Mouse (Mus musculus) embryo, embryonic 11.5 days (tissue): ENCODE data around the gene Ceacam15.
"Not testable (repeated sequence)": the region's sequence is repeated elsewhere in the genome, so short reads cannot be mapped to it uniquely, and the experiment has no call there.

Experiments used
- DNase-seq: peaks from one replicate; pipeline ENCODE4 v3.0.0-alpha.2; 2012; ENCODE audit warnings: low read depth, low spot score

The Ceacam15 gene

DNA sequence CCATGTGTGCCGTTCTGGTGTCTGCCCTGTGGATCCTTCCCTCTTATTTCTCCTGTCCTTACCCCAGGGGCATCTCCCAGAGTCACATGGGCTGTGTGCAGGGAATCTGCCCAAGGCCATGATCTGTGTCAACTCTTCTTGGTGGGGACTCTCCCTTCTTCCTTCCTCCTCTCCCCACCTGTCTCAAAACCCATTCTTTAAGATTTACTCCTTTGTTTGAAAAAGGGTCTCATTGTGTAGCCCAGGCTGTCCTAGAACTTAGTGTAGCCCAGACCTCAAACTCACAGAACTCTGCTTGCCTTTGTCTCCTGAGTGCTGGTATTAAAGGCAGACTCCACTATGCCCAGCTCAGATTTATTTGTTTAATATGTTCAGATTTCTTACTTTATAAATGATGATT lies at the start of gene Ceacam15:
Gene Ceacam15 (minus strand): TSS at position 101 of the 400 bp plus-strand sequence.
- no peak for DNase-seq

- not testable (repeated sequence) for DNase-seq
These were observed 47.0 kb upstream of the Ceacam15 start for GRCm38 (mm10) chr7:16722490-16722889.

DNA sequence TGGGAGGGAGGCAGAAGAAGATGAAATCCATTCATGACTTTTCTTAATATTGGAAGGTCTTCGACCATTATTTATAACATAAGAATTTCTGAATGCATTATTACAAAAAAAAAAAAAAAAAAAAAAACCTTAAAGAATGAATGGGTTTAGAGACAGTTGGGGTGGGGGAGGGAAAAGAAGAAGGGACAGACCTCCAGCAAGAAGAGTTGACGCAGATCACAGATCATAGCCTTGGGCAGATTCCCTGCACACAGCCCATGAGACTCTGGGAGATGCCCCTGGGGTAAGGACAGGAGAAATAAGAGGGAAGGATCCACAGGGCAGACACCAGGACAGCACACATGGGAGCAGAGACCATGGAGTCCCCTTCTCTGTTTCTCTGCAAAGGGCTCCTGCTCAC lies 46.1 kb upstream of the Ceacam15 start, which contains the start of gene Ceacam9:
Gene Ceacam9 (plus strand): TSS at position 301 of the 400 bp plus-strand sequence.
- DNase-seq, result no peak

- not testable (repeated sequence) for DNase-seq
These were observed 41.1 kb upstream of the Ceacam15 start for GRCm38 (mm10) chr7:16716456-16717152.

- DNase-seq, result no peak
These were observed 37.3 kb upstream of the Ceacam15 start for GRCm38 (mm10) chr7:16712633-16713415.

DNA sequence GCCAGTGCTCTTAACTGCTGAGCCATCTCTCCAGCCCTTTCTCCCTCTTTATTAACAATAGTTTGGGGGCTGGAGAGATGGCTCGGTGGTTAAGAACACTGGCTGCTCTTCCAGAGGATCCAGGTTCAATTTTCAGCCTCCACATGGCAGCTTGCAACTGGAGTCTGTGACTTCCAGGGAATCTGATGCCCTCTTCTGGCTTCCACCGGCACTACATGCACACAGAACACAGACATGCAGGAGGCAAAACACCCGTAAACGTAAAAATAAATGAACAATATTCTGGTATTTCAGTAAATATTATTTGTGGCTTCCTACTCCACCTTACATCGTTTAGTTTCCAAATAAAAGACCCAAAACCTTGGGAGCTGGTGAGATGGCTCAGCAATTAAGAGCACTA lies 35.1 kb upstream of the Ceacam15 start:
- no peak for DNase-seq

DNA sequence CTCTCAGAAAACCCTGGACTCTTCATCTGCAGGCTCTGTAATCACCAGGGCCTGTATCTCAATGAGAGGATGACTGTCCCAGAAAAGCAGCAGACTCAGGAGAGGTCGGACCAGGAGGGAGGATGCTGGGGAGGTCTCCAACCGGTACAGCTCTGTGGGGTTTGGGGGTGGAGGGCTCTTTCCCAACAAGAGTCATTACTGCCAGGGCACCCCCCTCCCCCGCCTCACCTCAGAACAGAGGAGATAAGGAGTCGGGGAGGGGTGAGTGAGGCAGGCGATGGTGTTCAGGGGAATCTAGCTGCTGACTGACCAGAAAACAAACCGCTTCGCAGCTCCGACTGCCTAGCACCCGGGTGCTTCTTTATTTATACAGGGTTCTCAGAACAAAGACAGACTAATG lies 32.7 kb upstream of the Ceacam15 start:
- DNase-seq, result no peak

- no peak for DNase-seq
These were observed 30.9 kb upstream of the Ceacam15 start for GRCm38 (mm10) chr7:16706385-16706784.

DNA sequence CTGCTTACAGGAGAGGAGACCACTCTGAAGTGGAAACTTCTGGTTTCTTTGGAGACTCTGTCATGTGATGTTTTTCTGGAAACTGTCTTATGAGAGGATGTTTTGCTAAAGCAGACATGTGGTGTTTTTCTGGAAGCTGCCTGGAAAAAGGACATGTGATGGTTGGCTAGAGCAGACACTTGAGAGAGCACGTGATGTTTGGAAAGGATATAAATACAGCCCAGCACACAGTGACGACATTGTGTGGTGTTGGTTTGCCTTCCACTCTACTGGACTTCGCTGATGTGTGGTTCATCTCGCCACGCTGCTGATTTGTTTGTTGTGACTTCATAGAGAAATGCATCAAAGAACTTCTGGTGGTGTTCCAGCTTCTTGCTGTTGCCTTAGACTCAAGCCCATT lies 25.1 kb upstream of the Ceacam15 start:
- no peak for DNase-seq

DNA sequence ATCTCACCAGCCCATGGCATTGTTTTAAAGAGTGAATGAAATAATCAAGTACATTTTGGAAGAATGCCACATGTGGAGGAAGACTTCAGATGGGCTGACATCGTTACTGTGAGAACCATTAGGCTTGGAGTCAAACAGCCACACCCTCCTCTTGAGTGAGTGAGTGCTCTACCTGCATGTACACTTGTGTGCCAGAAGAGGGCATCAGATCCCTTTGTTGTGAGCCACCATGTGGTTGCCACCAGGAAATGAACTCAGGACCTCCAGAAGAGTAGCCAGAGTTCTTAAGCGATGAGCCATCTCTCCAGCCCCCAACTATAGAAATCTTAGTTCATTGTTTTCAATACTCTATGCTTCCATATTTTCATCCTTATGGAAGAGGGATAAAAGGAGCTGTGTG lies 23.5 kb upstream of the Ceacam15 start:
- DNase-seq, result no peak

- no peak for DNase-seq
These were observed 19.5 kb upstream of the Ceacam15 start for GRCm38 (mm10) chr7:16695025-16695424.

DNA sequence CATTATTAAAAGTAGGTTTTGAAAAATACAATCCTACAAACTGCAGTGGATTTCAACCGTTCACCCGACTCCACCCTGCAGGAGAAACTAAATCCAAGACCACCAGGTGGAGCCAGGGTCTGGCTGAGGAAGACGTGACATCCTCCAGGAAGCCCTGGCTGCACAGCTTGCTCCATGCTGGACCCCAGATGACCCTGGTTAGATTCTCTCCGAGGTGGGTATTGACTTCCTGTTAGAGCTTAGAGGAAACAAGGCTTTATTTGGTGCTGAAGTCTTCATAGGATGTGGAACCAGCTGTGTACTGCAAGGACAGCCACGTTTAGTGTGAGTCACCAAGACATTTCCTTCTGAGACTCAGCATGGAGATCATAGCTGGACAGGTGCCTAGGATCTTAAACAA lies 13.7 kb upstream of the Ceacam15 start:
- no peak for DNase-seq

GRCm38 (mm10) chr7:16680194-16680593 lies 4.7 kb upstream of the Ceacam15 start:
- DNase-seq, result not testable (repeated sequence)

- not testable (repeated sequence) for DNase-seq
These were observed 806 bp downstream of the Ceacam15 start for GRCm38 (mm10) chr7:16674699-16675098.

- no peak for DNase-seq
These were observed 1.7 kb downstream of the Ceacam15 start for GRCm38 (mm10) chr7:16673823-16674222.

DNA sequence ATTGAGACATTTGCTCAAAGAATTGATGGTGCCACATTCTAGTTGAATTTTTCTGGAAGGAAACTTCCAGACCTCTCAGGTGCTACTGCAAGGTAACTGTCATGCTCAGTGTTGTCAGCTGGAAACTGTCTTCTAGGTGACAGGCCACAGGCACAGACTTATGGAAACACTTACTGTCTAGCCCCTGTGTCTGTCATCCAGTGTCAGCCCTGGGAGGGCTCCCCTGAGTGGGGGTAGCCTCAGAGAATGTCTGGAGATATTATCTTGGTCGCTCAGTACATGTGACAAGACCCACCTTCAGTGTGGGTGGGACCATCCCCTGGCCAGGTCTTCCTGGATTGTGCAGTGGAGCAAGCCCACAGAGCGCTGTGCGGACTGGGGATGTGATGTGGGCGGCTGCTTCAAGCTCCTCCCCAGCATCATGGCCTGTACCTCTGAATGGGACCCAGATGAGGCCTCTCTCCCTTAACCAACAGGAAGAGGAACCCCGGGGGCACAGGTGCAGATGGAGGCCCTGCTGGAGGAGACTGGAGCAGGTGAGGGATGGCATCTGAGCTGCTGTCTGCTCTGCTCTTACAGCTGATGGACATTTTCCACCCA lies 7.1 kb downstream of the Ceacam15 start:
- not testable (repeated sequence) for DNase-seq

GRCm38 (mm10) chr7:16644260-16644659 lies 31.2 kb downstream of the Ceacam15 start:
- no peak for DNase-seq

- DNase-seq, result not testable (repeated sequence)
These were observed 32.4 kb downstream of the Ceacam15 start for GRCm38 (mm10) chr7:16643106-16643505.

- no peak for DNase-seq
These were observed 36.5 kb downstream of the Ceacam15 start for GRCm38 (mm10) chr7:16639028-16639427.

DNA sequence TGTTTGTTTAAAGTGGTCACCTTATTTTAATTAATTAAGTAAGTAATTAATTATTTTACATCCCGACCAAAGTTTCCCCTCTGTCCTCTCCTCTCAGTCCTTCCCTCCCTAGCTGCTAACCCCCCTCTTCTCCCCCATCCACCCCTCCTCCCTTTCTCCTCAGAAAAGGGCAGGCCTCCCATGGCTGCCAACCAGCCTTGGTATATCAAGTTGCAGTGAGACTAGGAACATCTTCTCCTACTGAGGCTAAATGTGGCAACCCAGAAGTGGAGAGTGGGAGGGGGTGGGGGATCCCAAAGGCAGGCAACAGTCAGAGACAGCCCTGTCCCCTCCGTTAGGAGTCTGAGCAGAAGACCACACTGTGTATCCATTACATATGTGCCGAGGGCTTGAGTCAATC lies 40.4 kb downstream of the Ceacam15 start:
- no peak for DNase-seq

DNA sequence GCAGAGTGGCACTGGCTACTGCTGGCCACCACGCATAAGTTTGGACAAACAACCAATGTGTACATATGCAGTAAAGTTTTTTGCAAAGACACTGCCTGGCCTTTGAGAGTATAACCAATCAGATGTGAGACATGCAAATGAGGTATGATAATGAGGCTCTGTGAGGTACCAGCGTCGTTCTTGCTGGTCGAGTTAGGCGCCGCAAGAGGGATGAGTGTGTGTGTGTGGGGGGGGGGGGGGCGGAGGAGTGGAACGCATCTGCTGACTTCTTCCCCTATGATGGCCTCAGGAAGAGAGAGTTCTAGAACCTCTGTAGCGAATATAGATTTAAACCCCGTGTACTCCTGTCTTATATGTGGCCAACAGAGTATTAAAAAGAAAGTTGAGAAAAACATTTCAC lies 41.6 kb downstream of the Ceacam15 start:
- not testable (repeated sequence) for DNase-seq

GRCm38 (mm10) chr7:16631932-16632331 lies 43.6 kb downstream of the Ceacam15 start:
- DNase-seq, result no peak
